Mouse (Mus musculus): Measurements from ENCODE around the gene Mtmr12. TPM values are rescaled to one million over a fixed set of nuclear protein-coding genes. Genes with fewer than 3 reads are reported as not detected.
"Not testable (repeated sequence)": the region's sequence is repeated elsewhere in the genome, so short reads cannot be mapped to it uniquely, and the experiment has no call there.

Gene Mtmr12
- polyA plus RNA-seq, 1 experiment: 49.2 TPM

- no peak for DNase-seq
- Histone ChIP-seq H3K4me1 (replicated peaks; ENCODE audit: control insufficient read depth, insufficient read depth, low read length) (peaks cover 45% of the 10 kb centered on the region), H3K4me3 (ENCODE audit: control insufficient read depth, insufficient read depth, low read length) (no peak overlapping the region), H3K36me3 (ENCODE audit: control insufficient read depth, insufficient read depth, low read length) (no peaks in the 10 kb centered on the region), H3K27ac (ENCODE audit: control insufficient read depth, insufficient read depth, low read length) (no peak overlapping the region), H3K27me3 (ENCODE audit: control insufficient read depth, insufficient read depth, low read length) (no peaks in the 10 kb centered on the region)
- 60% methylated on average over 8 of the region's 8 CpGs for WGBS
- TF ChIP-seq CTCF (IDR thresholded peaks at IDR 0.05; ENCODE audit: borderline replicate concordance, control insufficient read depth, extremely low read depth, insufficient read depth, low read length, poor library complexity): no peak
- no peak for TF ChIP-seq POLR2A (IDR thresholded peaks at IDR 0.05; ENCODE audit: control insufficient read depth, extremely low read depth, insufficient read depth, low read length, poor library complexity)
Observed at GRCm38 (mm10) chr15:12211577-12211976, 6.7 kb downstream of the Mtmr12 start.

GRCm38 (mm10) chr15:12212266-12212665 is 7.4 kb downstream of the Mtmr12 start:
- peaks cover 44% of the 10 kb centered on the region for H3K4me1 ChIP-seq (replicated peaks; ENCODE audit: control insufficient read depth, insufficient read depth, low read length)
- 98% methylated on average over 1 of the region's 1 CpGs for WGBS
- no peaks in the 10 kb centered on the region for H3K27me3 ChIP-seq (ENCODE audit: control insufficient read depth, insufficient read depth, low read length)
- no peak for TF ChIP-seq CTCF (IDR thresholded peaks at IDR 0.05; ENCODE audit: borderline replicate concordance, control insufficient read depth, extremely low read depth, insufficient read depth, low read length, poor library complexity)
- TF ChIP-seq POLR2A (IDR thresholded peaks at IDR 0.05; ENCODE audit: control insufficient read depth, extremely low read depth, insufficient read depth, low read length, poor library complexity): no peak
- no peak overlapping the region for H3K4me3 ChIP-seq (ENCODE audit: control insufficient read depth, insufficient read depth, low read length)
- H3K36me3 ChIP-seq (ENCODE audit: control insufficient read depth, insufficient read depth, low read length): no peaks in the 10 kb centered on the region
- H3K27ac ChIP-seq (ENCODE audit: control insufficient read depth, insufficient read depth, low read length): no peak overlapping the region
- no peak for DNase-seq

- no peak for DNase-seq
- H3K27me3 ChIP-seq (ENCODE audit: control insufficient read depth, insufficient read depth, low read length): no peaks in the 10 kb centered on the region
- 91% methylated on average over 14 of the region's 14 CpGs for WGBS
- H3K4me3 ChIP-seq (ENCODE audit: control insufficient read depth, insufficient read depth, low read length): no peak overlapping the region
- peaks cover 48% of the 10 kb centered on the region for H3K4me1 ChIP-seq (replicated peaks; ENCODE audit: control insufficient read depth, insufficient read depth, low read length)
- TF ChIP-seq POLR2A (IDR thresholded peaks at IDR 0.05; ENCODE audit: control insufficient read depth, extremely low read depth, insufficient read depth, low read length, poor library complexity) (no peak), CTCF (IDR thresholded peaks at IDR 0.05; ENCODE audit: borderline replicate concordance, control insufficient read depth, extremely low read depth, insufficient read depth, low read length, poor library complexity) (no peak)
- no peaks in the 10 kb centered on the region for H3K36me3 ChIP-seq (ENCODE audit: control insufficient read depth, insufficient read depth, low read length)
- no peak overlapping the region for H3K27ac ChIP-seq (ENCODE audit: control insufficient read depth, insufficient read depth, low read length)
Observed at GRCm38 (mm10) chr15:12214531-12215414, 9.9 kb downstream of the Mtmr12 start.

GRCm38 (mm10) chr15:12215415-12215718 is 10.5 kb downstream of the Mtmr12 start:
- Histone ChIP-seq H3K36me3 (ENCODE audit: control insufficient read depth, insufficient read depth, low read length) (no peaks in the 10 kb centered on the region), H3K27ac (ENCODE audit: control insufficient read depth, insufficient read depth, low read length) (no peak overlapping the region), H3K4me1 (replicated peaks; ENCODE audit: control insufficient read depth, insufficient read depth, low read length) (peaks cover 48% of the 10 kb centered on the region), H3K27me3 (ENCODE audit: control insufficient read depth, insufficient read depth, low read length) (no peaks in the 10 kb centered on the region), H3K4me3 (ENCODE audit: control insufficient read depth, insufficient read depth, low read length) (no peak overlapping the region)
- WGBS: 96% methylated on average over 5 of the region's 5 CpGs
- TF ChIP-seq CTCF (IDR thresholded peaks at IDR 0.05; ENCODE audit: borderline replicate concordance, control insufficient read depth, extremely low read depth, insufficient read depth, low read length, poor library complexity) (no peak), POLR2A (IDR thresholded peaks at IDR 0.05; ENCODE audit: control insufficient read depth, extremely low read depth, insufficient read depth, low read length, poor library complexity) (no peak)
- no peak for DNase-seq

GRCm38 (mm10) chr15:12216119-12216518 is 11.3 kb downstream of the Mtmr12 start:
- H3K4me3 ChIP-seq (ENCODE audit: control insufficient read depth, insufficient read depth, low read length): no peak overlapping the region
- WGBS: 6% methylated on average over 8 of the region's 8 CpGs
- H3K27ac ChIP-seq (ENCODE audit: control insufficient read depth, insufficient read depth, low read length): no peak overlapping the region
- TF ChIP-seq CTCF (IDR thresholded peaks at IDR 0.05; ENCODE audit: borderline replicate concordance, control insufficient read depth, extremely low read depth, insufficient read depth, low read length, poor library complexity): no peak
- TF ChIP-seq POLR2A (IDR thresholded peaks at IDR 0.05; ENCODE audit: control insufficient read depth, extremely low read depth, insufficient read depth, low read length, poor library complexity): no peak
- no peaks in the 10 kb centered on the region for H3K27me3 ChIP-seq (ENCODE audit: control insufficient read depth, insufficient read depth, low read length)
- H3K36me3 ChIP-seq (ENCODE audit: control insufficient read depth, insufficient read depth, low read length): no peaks in the 10 kb centered on the region
- DNase-seq: no peak
- H3K4me1 ChIP-seq (replicated peaks; ENCODE audit: control insufficient read depth, insufficient read depth, low read length): peaks cover 51% of the 10 kb centered on the region

GRCm38 (mm10) chr15:12216798-12217197 is 12.0 kb downstream of the Mtmr12 start:
- DNase-seq: no peak
- Histone ChIP-seq H3K4me3 (ENCODE audit: control insufficient read depth, insufficient read depth, low read length) (no peak overlapping the region), H3K27ac (ENCODE audit: control insufficient read depth, insufficient read depth, low read length) (peak overlapping the region; percentile 61; the same call in 1 of the 2 replicates), H3K27me3 (ENCODE audit: control insufficient read depth, insufficient read depth, low read length) (no peaks in the 10 kb centered on the region), H3K36me3 (ENCODE audit: control insufficient read depth, insufficient read depth, low read length) (no peaks in the 10 kb centered on the region), H3K4me1 (replicated peaks; ENCODE audit: control insufficient read depth, insufficient read depth, low read length) (peaks cover 50% of the 10 kb centered on the region)
- TF ChIP-seq CTCF (IDR thresholded peaks at IDR 0.05; ENCODE audit: borderline replicate concordance, control insufficient read depth, extremely low read depth, insufficient read depth, low read length, poor library complexity): 0 out of 2 replicates have a peak, but pooled peaks have one; percentile 19
- no peak for TF ChIP-seq POLR2A (IDR thresholded peaks at IDR 0.05; ENCODE audit: control insufficient read depth, extremely low read depth, insufficient read depth, low read length, poor library complexity)
- 5% methylated on average over 13 of the region's 13 CpGs for WGBS

GRCm38 (mm10) chr15:12217332-12217731 is 12.5 kb downstream of the Mtmr12 start:
- peaks cover 53% of the 10 kb centered on the region for H3K4me1 ChIP-seq (replicated peaks; ENCODE audit: control insufficient read depth, insufficient read depth, low read length)
- H3K27me3 ChIP-seq (ENCODE audit: control insufficient read depth, insufficient read depth, low read length); H3K4me3 ChIP-seq (ENCODE audit: control insufficient read depth, insufficient read depth, low read length); H3K36me3 ChIP-seq (ENCODE audit: control insufficient read depth, insufficient read depth, low read length); DNase-seq; H3K27ac ChIP-seq (ENCODE audit: control insufficient read depth, insufficient read depth, low read length): not testable (repeated sequence)
- WGBS: 94% methylated on average over 3 of the region's 3 CpGs
